Mouse (Mus musculus) erythroblast, embryonic 14.5 days (primary cell): Measurements from ENCODE around the gene Kcnh2. TPM values are rescaled to one million over a fixed set of nuclear protein-coding genes. Genes with fewer than 3 reads are reported as not detected.

Experiments used
- H3K27me3 ChIP-seq: 2 replicates; pipeline ENCODE4 v1.6.1; 2012; ENCODE audit warnings: inconsistent platforms; ENCODE audit not compliant: control insufficient read depth
- H3K36me3 ChIP-seq: 2 replicates; pipeline ENCODE4 v1.6.1; 2012; ENCODE audit warnings: mild to moderate bottlenecking, inconsistent platforms; ENCODE audit not compliant: control insufficient read depth
- H3K4me1 ChIP-seq: 2 replicates; pipeline ENCODE4 v1.6.1; 2012; ENCODE audit warnings: inconsistent platforms; ENCODE audit not compliant: control insufficient read depth
- H3K4me3 ChIP-seq: replicated peaks from 2 replicates; pipeline ENCODE3; 2012; ENCODE audit warnings: moderate library complexity, mild to moderate bottlenecking, inconsistent platforms
- H3K9me3 ChIP-seq: 2 replicates; pipeline ENCODE4 v1.6.1; 2012; ENCODE audit warnings: low read length, inconsistent platforms, mixed read lengths; ENCODE audit not compliant: control insufficient read depth
- GATA1 ChIP-seq: IDR thresholded peaks from 2 replicates; pipeline ENCODE4 v1.6.1; 2012; ENCODE audit warnings: low read length, inconsistent platforms, mixed read lengths
- TAL1 ChIP-seq: IDR thresholded peaks from 3 replicates; pipeline ENCODE4 v1.6.1; 2012; ENCODE audit warnings: low read length, inconsistent platforms, mixed read lengths
- polyA plus RNA-seq: library from polyadenylated mRNA; stranded (reverse); fragments of >175 nt; gene quantifications from 2 replicates; pipeline ENCODE4 v1.2.3, GENCODE M21; 2012

The Kcnh2 gene
- polyA plus RNA-seq, 1 experiment = not detected

DNA sequence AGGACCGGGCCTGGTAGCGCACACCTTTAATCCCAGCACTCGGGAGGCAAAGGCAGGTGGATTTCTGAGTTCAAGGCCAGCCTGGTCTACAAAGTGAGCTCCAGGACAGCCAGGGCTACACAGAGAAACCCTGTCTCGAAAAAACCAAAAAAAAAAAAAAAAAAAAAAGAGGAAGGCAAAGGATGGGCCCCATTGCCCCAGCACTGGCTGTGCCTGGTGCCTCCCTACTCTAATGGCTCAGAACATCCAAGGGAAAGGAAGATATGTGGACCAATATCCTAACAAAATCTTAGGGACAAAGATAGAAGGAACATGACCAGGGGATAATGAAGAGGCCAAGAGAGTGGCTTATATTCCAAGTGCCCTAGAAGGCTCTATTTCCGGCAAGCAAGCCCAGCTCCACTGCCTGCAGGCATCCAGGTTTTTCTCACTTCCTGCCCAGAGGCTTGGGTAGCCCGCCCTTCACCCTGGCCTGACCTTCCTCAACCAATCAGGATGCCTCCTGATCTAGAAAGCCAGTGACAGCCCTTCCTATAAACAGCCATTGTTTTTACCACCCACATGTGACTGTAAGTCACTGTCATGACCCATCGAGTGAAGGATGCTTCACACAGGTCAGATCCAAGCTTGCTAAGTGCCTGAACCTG lies 37.7 kb upstream of the Kcnh2 start:
- Histone ChIP-seq H3K27me3 (peaks cover 44% of the 10 kb centered on the region), H3K4me1 (peaks cover 44% of the 10 kb centered on the region), H3K4me3 (no peak overlapping the region)

DNA sequence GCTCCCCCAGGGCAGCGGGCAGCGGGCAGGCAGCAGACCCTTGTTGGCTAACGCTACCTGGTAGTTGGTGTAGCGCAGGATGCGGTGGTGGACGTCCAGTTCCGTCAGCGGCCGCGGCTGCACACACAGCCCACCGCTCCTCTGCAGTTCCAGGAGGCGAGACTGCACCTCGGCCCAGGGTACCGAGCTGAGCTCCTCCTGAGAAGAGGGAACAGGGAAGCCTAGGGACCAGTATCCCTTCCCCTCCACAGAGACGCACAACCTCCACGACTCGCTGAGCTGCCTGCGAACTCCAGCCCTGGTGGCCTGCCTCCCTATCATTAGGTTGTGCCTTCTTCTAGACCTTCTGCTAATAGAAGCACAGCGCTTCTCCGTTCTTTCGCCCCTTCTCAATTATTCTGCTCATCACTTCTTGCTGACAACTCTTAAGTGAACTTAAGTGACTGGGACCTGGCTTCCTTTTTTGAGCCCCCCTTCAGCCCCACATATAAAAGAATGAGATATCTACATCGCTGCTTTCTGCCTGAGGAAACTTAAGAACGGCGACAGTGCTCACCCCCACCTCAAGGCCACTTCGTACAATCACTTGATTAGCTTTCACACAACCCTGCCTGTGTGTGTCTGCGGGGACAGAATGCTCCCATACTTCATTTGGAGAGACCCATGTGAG lies 37.0 kb upstream of the Kcnh2 start:
- H3K36me3 ChIP-seq = no peaks in the 10 kb centered on the region
- H3K4me3 ChIP-seq = peak overlapping the region; percentile 44
- H3K9me3 ChIP-seq = no peaks in the 10 kb centered on the region
- peaks cover 44% of the 10 kb centered on the region for H3K27me3 ChIP-seq
- TF ChIP-seq TAL1 = no peak
- H3K4me1 ChIP-seq = peaks cover 44% of the 10 kb centered on the region

More for the DNA sequence above, 37.7 kb upstream of the Kcnh2 start:
- TF ChIP-seq GATA1 (no peak), TAL1 (no peak)
- Histone ChIP-seq H3K9me3 (no peaks in the 10 kb centered on the region), H3K36me3 (no peaks in the 10 kb centered on the region)

DNA sequence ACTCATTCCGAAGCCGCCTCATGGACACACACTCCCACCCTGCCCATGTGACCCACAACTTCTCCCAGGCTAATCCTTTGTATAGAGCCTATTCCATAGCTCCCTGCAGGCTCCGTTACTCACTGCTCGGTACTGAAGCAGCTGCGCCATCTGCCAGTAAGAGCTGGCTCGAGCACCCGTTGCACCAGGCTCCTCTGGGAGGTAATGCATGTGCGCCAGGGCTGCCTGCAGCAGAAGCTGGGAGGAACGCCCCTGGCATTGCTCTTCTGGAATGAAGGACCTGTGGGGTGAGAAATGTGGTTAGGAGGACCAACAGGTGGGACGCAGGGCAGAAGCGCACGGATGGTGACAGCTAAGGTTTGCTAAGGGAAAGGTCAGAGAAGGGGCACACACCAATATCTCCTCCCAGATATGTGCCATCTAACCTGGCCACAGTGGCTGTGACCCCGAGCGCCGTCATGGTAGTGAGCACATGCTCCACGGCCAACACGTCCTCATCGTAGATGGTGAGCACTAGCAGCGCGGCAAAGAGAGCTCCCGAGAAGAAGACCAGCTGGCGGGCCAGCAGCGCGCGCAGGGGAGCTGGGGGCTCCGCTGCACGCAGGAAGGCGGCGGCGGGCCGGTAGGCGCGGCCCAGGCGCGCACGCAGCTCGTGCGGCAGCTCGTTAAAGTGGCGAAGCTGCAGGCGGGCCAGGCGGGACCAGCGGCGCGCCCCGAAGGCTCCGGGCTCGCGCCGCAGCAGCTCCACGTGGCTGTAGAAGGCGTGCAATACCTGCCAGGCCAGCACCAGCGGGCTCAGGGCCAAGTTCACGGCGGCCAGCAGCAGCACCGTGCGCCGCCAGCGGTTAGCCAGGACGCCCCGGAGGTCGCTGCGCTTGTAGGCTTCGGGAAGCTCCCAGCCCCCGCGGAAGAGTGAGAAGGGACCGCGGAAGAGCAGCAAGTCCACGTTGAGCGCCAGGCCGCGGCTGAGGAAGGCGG lies 36.1 kb upstream of the Kcnh2 start:
- H3K4me1 ChIP-seq = peaks cover 46% of the 10 kb centered on the region
- H3K27me3 ChIP-seq = peaks cover 44% of the 10 kb centered on the region
- no peak for TF ChIP-seq GATA1
- no peak for TF ChIP-seq TAL1
- H3K36me3 ChIP-seq = no peaks in the 10 kb centered on the region
- peak overlapping the region; percentile 44 for H3K4me3 ChIP-seq
- H3K9me3 ChIP-seq = no peaks in the 10 kb centered on the region

DNA sequence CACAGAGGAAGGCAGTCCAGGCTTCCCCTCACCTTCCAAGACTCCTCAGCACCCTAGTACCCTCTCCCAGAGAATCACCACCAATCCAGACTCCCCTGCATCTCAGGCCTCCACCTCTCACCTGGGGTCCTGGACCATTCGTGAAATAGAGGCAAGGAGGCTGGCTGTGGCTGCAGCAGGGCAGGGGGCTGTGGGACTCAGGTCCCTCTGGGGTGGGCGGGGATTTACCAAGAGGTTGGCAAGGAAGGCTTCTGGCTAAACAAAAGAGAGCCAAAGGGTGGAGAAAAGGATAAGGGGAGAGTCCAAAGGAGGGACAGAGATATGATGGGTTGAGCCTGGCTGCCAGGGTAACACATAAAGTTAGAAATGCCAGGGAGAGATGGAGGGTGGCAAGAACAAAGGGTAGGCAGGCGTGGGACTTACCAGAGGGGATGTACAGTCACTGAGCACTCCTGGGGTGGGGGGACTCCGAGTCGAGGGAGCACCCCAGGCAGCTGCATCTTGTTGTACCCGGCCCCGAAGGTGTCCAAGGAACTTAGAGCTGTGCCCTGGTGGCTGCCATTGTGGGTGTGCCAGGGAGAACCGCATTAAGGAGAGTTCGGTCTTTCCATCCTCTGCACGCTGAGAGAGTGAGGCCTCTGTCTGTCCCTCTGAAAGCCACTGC lies 34.6 kb upstream of the Kcnh2 start:
- peaks cover 44% of the 10 kb centered on the region for H3K27me3 ChIP-seq
- H3K4me3 ChIP-seq = no peak overlapping the region
- TF ChIP-seq TAL1 = no peak
- TF ChIP-seq GATA1 = no peak
- H3K4me1 ChIP-seq = peaks cover 48% of the 10 kb centered on the region
- no peaks in the 10 kb centered on the region for H3K9me3 ChIP-seq
- H3K36me3 ChIP-seq = no peaks in the 10 kb centered on the region

DNA sequence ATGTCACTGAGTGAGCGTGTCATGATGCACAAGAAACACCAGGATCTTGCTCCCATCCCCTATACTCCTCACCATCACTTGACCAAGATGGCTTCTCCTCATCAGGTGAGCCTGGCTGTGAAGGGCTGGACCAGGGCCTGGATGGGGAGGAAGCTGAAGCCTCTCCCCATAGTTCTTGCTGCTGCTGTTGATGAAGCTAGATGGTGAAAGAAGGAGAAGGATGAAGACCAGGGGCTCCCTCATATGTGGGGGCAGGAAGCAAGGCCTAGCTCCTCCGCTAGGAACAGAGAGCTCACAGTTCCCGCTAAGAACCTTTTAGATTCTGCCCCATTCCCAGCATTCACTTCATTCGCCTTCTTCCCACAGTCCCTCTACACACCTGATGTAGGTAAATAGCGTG lies 34.0 kb upstream of the Kcnh2 start:
- Histone ChIP-seq H3K9me3 (no peaks in the 10 kb centered on the region), H3K4me1 (peaks cover 48% of the 10 kb centered on the region), H3K27me3 (peaks cover 44% of the 10 kb centered on the region), H3K36me3 (no peaks in the 10 kb centered on the region), H3K4me3 (no peak overlapping the region)
- no peak for TF ChIP-seq TAL1
- no peak for TF ChIP-seq GATA1

DNA sequence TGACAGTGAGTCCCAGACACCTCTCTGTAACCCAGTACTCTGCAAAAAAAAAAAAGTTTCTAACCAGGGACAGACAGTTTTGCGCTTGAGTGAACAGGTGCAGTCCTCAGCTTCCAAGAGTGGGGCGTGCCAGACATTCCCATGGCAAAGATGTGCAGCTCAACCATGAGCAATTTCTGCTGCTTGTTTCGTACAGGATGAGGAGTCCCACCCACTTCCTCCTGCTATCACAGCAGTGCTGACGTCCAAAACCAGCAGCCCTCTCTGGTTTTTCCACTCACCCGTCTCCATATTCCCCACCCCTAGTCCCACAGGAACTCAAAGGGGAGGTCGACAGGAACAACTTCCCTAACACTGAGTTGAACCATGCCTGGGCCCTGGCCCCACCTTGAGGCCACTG lies 33.0 kb upstream of the Kcnh2 start:
- Histone ChIP-seq H3K27me3 (peaks cover 42% of the 10 kb centered on the region), H3K9me3 (no peaks in the 10 kb centered on the region), H3K4me1 (peaks cover 45% of the 10 kb centered on the region), H3K4me3 (no peak overlapping the region), H3K36me3 (no peaks in the 10 kb centered on the region)
- TF ChIP-seq GATA1 (no peak), TAL1 (no peak)

DNA sequence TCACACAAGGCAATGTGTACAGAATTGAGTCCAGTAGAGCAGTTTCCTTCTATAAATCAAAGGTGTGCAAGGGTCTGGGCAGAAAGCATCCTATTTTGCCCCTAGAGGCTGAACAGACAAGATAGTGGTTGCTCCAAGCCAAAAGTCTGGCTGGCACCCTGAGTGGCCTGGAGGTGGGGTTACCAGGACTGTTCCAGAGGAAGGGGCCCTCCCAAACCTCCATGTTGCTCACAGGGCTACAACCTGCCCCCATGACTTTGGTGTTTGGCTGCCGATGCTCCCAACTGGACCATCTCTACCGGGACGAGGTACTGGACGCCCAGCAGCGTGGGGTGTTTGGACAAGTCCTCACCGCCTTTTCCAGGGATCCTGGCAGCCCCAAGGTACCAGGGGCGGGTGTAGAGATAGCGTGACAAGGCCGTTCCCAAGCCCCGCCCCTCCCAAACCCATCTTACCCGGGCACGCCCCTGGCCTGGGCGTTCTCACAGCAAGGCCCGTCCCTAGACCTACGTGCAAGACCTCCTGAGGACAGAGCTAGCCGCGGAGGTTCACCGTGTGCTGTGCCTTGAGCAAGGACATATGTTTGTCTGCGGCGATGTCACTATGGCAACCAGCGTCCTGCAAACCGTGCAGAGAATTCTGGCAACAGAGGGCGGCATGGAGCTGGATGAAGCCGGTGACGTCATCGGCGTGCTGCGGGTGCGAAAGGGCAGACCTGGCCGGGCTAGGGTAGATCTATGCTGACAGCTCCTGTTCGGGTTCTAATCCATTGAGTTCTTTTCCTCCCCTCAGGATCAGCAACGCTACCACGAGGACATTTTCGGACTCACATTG lies 31.8 kb upstream of the Kcnh2 start:
- TF ChIP-seq GATA1 = no peak
- TF ChIP-seq TAL1 = no peak
- Histone ChIP-seq H3K9me3 (no peaks in the 10 kb centered on the region), H3K36me3 (no peaks in the 10 kb centered on the region), H3K27me3 (peaks cover 32% of the 10 kb centered on the region), H3K4me3 (peak overlapping the region; percentile 66), H3K4me1 (peaks cover 39% of the 10 kb centered on the region)

DNA sequence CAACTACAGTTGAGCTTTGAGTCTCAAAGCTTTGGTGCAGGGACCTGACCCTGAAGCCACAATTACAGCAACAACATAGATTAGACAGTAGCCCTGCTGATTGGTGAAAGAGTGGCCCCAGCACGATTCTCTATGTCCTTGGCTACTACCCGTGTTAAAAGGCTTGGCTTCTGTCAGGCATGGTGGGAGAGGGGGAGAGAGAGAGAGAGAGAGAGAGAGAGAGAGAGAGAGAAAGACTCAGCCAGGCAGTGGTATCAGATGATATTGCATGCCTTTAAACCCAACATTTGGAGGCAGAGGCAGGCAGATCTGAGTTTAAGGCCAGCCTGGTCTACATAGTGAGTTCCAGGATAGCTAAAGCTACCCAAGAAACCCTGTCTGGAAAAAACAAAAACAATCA lies 30.6 kb upstream of the Kcnh2 start:
- TF ChIP-seq TAL1 = no peak
- TF ChIP-seq GATA1 = no peak
- peaks cover 28% of the 10 kb centered on the region for H3K4me1 ChIP-seq
- no peaks in the 10 kb centered on the region for H3K9me3 ChIP-seq
- no peaks in the 10 kb centered on the region for H3K36me3 ChIP-seq
- H3K27me3 ChIP-seq = peaks cover 20% of the 10 kb centered on the region
- no peak overlapping the region for H3K4me3 ChIP-seq
